Mouse (Mus musculus): ENCODE measurements around the gene Ddx23. TPM values are rescaled to one million over a fixed set of nuclear protein-coding genes. Genes with fewer than 3 reads are reported as not detected.

Ddx23 gene
- polyA plus RNA-seq, 1 experiment from 2014 or later: 15.2 TPM

DNA sequence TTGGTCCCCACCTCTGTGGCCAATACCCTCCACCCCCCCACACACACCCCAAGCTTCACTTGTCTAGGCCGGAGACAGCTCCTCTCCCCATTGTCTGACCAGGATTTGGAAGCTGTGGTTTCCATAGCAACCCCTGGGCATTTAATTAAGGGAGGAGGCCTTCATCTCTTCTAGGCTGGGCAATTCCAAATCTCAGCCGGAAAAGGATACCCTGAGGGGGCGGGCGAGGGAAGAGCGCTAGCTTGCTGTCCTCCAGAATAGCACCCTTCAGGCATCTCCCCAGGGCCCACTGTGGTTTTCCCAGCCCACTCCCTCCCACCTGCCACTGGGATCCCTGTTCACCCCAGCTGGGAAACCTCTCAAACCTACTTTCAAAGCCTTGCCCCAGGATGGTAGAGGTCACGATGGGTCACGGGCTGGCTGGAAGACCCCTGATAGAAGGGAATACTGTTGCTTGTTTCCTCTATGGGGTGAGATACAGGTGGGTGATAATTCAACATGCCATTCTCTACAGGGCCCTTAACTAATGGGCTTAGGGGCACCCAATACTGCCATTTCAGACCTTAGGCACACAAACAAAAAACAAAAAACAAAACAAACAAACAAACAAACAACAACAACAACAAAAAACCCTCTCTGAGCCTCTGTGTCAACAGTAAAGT, 28.9 kb upstream of the Ddx23 start:
- no peak for ATAC-seq (replicated peaks; ENCODE audit: extremely low read depth, insufficient read depth, low FRiP score)
- no peak overlapping the region for H3K9ac ChIP-seq (ENCODE audit: low read length)
- H3K27me3 ChIP-seq (ENCODE audit: control insufficient read depth, insufficient read depth, low read length): no peaks in the 10 kb centered on the region
- H3K4me3 ChIP-seq (ENCODE audit: low read length): no peak overlapping the region
- WGBS: 68% methylated on average over 7 of the region's 7 CpGs
- H3K36me3 ChIP-seq (ENCODE audit: control insufficient read depth, insufficient read depth): no peaks in the 10 kb centered on the region
- H3K4me1 ChIP-seq (ENCODE audit: control insufficient read depth, insufficient read depth, low read length): peaks cover 21% of the 10 kb centered on the region
- H3K27ac ChIP-seq (ENCODE audit: low read length): peak overlapping the region; percentile 79
- H3K9me3 ChIP-seq (replicated peaks; ENCODE audit: control insufficient read depth, low read length): no peaks in the 10 kb centered on the region
- no peak overlapping the region for H3K4me2 ChIP-seq (ENCODE audit: low read depth, low read length)

DNA sequence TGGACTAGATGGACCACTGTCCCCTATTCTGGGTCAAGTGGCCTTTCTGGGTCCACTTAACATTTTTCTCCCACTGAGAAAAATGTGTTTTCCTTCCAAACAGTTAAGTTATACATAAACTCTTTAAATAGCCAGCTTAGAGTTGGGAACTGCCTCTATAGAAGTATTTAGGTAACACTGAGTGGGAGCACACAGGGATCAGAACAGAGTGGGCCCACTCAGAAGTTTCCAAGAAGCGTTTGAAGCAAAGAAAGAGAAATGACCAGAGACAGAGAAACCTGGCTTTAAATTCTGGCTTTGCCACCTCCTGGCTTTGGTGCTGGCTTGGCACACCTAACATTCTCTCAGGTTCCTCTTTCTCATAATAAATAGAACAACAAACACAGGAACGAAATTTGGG, 27.0 kb upstream of the Ddx23 start:
- H3K9me3 ChIP-seq (replicated peaks; ENCODE audit: control insufficient read depth, low read length): no peaks in the 10 kb centered on the region
- WGBS: 77% methylated on average over 2 of the region's 2 CpGs
- H3K4me2 ChIP-seq (ENCODE audit: low read depth, low read length): no peak overlapping the region
- no peak overlapping the region for H3K27ac ChIP-seq (ENCODE audit: low read length)
- no peak overlapping the region for H3K9ac ChIP-seq (ENCODE audit: low read length)
- no peaks in the 10 kb centered on the region for H3K27me3 ChIP-seq (ENCODE audit: control insufficient read depth, insufficient read depth, low read length)
- no peaks in the 10 kb centered on the region for H3K36me3 ChIP-seq (ENCODE audit: control insufficient read depth, insufficient read depth)
- H3K4me1 ChIP-seq (ENCODE audit: control insufficient read depth, insufficient read depth, low read length): peaks cover 21% of the 10 kb centered on the region
- no peak for ATAC-seq (replicated peaks; ENCODE audit: extremely low read depth, insufficient read depth, low FRiP score)
- no peak overlapping the region for H3K4me3 ChIP-seq (ENCODE audit: low read length)

DNA sequence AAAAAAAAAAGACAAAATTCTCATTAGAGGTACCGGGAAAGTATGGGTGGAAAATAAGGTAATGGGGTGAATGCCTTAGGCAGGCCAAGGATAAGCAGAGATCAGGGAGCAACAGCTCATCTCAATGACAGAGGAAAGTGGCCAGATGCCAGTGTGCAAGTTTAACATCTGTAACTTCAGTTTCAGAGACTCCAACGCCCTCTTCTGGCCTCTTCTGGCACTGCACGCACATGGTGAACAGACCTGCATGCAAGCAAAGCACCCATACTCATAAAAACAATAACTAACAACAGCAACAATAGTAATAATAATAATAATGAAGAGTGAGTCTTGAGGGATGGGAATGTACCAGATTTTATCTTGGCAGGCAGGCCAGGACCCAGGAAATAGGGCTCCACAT, 23.2 kb upstream of the Ddx23 start:
- WGBS: 66% methylated on average over 3 of the region's 3 CpGs

DNA sequence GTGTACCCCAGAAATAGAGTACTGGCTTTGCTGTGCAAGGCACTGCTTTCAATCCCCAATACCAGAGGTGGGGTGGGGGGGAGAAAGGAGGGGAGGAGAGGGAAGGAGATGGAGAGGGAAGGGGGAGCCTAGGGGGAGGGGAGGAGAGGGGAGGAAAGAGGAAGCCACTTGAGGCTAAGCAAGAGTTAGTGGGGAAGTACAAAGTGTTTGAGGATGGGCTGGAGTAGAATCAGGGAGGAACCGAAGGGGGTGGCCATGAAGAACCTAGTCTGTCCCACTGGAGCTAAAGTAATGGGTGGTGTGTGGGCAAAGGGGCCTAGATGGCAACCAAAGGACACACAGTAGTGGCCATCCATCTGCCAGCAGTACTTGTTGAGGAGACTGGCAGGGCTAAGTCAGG, 21.1 kb upstream of the Ddx23 start:
- H3K4me2 ChIP-seq (ENCODE audit: low read depth, low read length): no peak overlapping the region
- no peaks in the 10 kb centered on the region for H3K27me3 ChIP-seq (ENCODE audit: control insufficient read depth, insufficient read depth, low read length)
- ATAC-seq (replicated peaks; ENCODE audit: extremely low read depth, insufficient read depth, low FRiP score): no peak
- no peaks in the 10 kb centered on the region for H3K4me1 ChIP-seq (ENCODE audit: control insufficient read depth, insufficient read depth, low read length)
- H3K9me3 ChIP-seq (replicated peaks; ENCODE audit: control insufficient read depth, low read length): no peaks in the 10 kb centered on the region
- 82% methylated on average over 1 of the region's 1 CpGs for WGBS
- no peak overlapping the region for H3K4me3 ChIP-seq (ENCODE audit: low read length)
- no peaks in the 10 kb centered on the region for H3K36me3 ChIP-seq (ENCODE audit: control insufficient read depth, insufficient read depth)
- no peak overlapping the region for H3K27ac ChIP-seq (ENCODE audit: low read length)
- H3K9ac ChIP-seq (ENCODE audit: low read length): no peak overlapping the region

More for the DNA sequence above, 23.2 kb upstream of the Ddx23 start:
- no peak for ATAC-seq (replicated peaks; ENCODE audit: extremely low read depth, insufficient read depth, low FRiP score)
- H3K27me3 ChIP-seq (ENCODE audit: control insufficient read depth, insufficient read depth, low read length): no peaks in the 10 kb centered on the region
- peaks cover 6% of the 10 kb centered on the region for H3K4me1 ChIP-seq (ENCODE audit: control insufficient read depth, insufficient read depth, low read length)
- no peak overlapping the region for H3K27ac ChIP-seq (ENCODE audit: low read length)
- H3K9ac ChIP-seq (ENCODE audit: low read length): no peak overlapping the region
- no peaks in the 10 kb centered on the region for H3K9me3 ChIP-seq (replicated peaks; ENCODE audit: control insufficient read depth, low read length)
- no peak overlapping the region for H3K4me3 ChIP-seq (ENCODE audit: low read length)
- no peaks in the 10 kb centered on the region for H3K36me3 ChIP-seq (ENCODE audit: control insufficient read depth, insufficient read depth)
- H3K4me2 ChIP-seq (ENCODE audit: low read depth, low read length): no peak overlapping the region

DNA sequence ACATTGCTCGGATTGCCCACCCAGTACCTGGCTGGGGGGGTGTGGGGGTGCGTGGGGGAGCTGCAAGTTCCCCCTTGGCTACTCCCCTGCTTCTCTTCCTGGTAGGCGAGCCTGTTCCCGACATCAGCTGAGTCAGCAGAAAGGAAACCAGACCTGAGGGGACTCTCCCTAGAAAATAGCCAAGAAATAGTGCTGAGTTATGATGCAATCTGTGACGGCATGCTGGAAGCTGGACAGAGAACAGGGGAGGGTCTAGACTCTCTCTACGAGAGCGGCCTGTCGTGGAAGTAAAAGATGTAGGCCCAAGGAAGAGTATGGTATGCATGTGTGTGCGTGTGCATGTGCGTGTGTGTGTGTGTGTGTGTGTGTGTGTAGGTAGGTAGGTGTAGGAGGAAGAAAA, 20.5 kb upstream of the Ddx23 start:
- ATAC-seq (replicated peaks; ENCODE audit: extremely low read depth, insufficient read depth, low FRiP score): 0 out of 2 replicates have a peak, but pooled peaks have one; percentile 45
- H3K27ac ChIP-seq (ENCODE audit: low read length): no peak overlapping the region
- H3K4me2 ChIP-seq (ENCODE audit: low read depth, low read length): no peak overlapping the region
- no peak overlapping the region for H3K4me3 ChIP-seq (ENCODE audit: low read length)
- 51% methylated on average over 10 of the region's 10 CpGs for whole genome bisulfite sequencing
- no peaks in the 10 kb centered on the region for H3K36me3 ChIP-seq (ENCODE audit: control insufficient read depth, insufficient read depth)
- no peaks in the 10 kb centered on the region for H3K9me3 ChIP-seq (replicated peaks; ENCODE audit: control insufficient read depth, low read length)
- no peaks in the 10 kb centered on the region for H3K4me1 ChIP-seq (ENCODE audit: control insufficient read depth, insufficient read depth, low read length)
- no peak overlapping the region for H3K9ac ChIP-seq (ENCODE audit: low read length)
- H3K27me3 ChIP-seq (ENCODE audit: control insufficient read depth, insufficient read depth, low read length): 0 out of 2 replicates have a peak, but pooled peaks cover 2% of the 10 kb centered on the region

DNA sequence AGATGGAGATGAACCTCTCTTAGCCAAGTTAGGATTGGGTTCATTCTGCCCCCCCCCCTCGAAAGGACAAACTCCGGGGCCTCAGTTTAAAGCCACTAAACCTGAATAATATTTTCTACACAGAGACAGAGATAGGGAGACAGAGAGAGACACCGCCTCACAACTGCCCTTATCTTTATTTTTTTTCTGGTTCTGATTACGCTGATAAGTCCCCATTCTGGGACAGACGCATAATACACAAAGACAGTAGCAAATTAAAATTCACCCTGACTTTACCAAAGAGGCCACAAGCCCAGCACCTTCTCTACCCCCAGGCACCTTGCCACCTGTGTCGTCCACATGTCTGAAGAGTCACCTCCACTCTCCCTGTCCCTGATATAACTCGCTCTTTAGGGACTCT, 18.9 kb upstream of the Ddx23 start:
- Histone ChIP-seq H3K4me1 (ENCODE audit: control insufficient read depth, insufficient read depth, low read length) (peaks cover 4% of the 10 kb centered on the region), H3K4me3 (ENCODE audit: low read length) (no peak overlapping the region), H3K27ac (ENCODE audit: low read length) (no peak overlapping the region), H3K36me3 (ENCODE audit: control insufficient read depth, insufficient read depth) (no peaks in the 10 kb centered on the region), H3K4me2 (ENCODE audit: low read depth, low read length) (no peak overlapping the region), H3K9me3 (replicated peaks; ENCODE audit: control insufficient read depth, low read length) (no peaks in the 10 kb centered on the region), H3K27me3 (ENCODE audit: control insufficient read depth, insufficient read depth, low read length) (0 out of 2 replicates have a peak, but pooled peaks cover 5% of the 10 kb centered on the region), H3K9ac (ENCODE audit: low read length) (no peak overlapping the region)
- ATAC-seq (replicated peaks; ENCODE audit: extremely low read depth, insufficient read depth, low FRiP score): no peak
- WGBS: 77% methylated on average over 7 of the region's 7 CpGs

DNA sequence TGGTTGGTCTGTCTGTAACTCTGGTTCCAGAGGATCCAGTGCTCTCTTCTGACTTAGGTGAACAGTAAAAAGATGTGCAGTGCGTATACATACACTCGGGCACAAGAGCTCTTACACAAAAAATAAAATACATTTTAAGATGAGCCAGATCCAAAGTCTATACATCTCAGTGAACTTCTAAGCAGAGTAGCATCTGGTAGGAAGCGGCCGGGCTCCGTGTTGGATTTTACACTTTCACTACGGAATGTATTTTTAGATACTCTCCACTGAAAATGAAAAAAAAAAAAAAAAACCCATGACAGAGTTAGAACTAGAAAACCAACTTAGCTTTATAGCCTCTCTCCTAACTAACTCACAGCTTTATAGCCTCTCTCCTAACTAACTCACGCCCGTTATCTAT, 18.0 kb upstream of the Ddx23 start:
- 69% methylated on average over 8 of the region's 8 CpGs for WGBS
- Histone ChIP-seq H3K27me3 (ENCODE audit: control insufficient read depth, insufficient read depth, low read length) (peaks cover 13% of the 10 kb centered on the region; the same call in 1 of the 2 replicates), H3K36me3 (ENCODE audit: control insufficient read depth, insufficient read depth) (no peaks in the 10 kb centered on the region), H3K4me2 (ENCODE audit: low read depth, low read length) (no peak overlapping the region), H3K27ac (ENCODE audit: low read length) (no peak overlapping the region), H3K4me1 (ENCODE audit: control insufficient read depth, insufficient read depth, low read length) (peaks cover 10% of the 10 kb centered on the region), H3K9ac (ENCODE audit: low read length) (no peak overlapping the region), H3K9me3 (replicated peaks; ENCODE audit: control insufficient read depth, low read length) (no peaks in the 10 kb centered on the region), H3K4me3 (ENCODE audit: low read length) (no peak overlapping the region)
- no peak for ATAC-seq (replicated peaks; ENCODE audit: extremely low read depth, insufficient read depth, low FRiP score)

DNA sequence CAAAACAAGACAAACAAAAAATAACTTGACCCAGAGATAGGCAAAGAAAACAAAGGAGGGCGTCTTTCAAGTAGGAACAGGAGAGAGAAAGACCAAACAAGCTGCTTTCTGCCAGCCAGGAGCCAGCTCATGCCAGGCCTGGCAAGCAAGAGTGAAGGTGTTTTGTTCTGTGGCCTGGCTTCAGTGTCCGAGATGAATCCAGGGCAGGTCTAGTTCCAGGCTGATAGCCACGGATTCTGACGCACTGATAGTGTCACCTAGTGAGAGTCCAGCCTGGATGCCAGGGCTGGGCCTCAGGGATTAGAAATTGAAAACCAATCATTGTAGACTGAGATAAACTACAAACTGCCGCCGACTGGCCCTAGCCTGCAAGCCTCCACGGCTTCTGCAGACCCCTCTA, 15.3 kb upstream of the Ddx23 start:
- no peak overlapping the region for H3K9ac ChIP-seq (ENCODE audit: low read length)
- no peaks in the 10 kb centered on the region for H3K36me3 ChIP-seq (ENCODE audit: control insufficient read depth, insufficient read depth)
- ATAC-seq (replicated peaks; ENCODE audit: extremely low read depth, insufficient read depth, low FRiP score): no peak
- WGBS: 59% methylated on average over 7 of the region's 7 CpGs
- no peak overlapping the region for H3K27ac ChIP-seq (ENCODE audit: low read length)
- H3K4me3 ChIP-seq (ENCODE audit: low read length): no peak overlapping the region
- H3K4me2 ChIP-seq (ENCODE audit: low read depth, low read length): no peak overlapping the region
- peaks cover 16% of the 10 kb centered on the region for H3K4me1 ChIP-seq (ENCODE audit: control insufficient read depth, insufficient read depth, low read length)
- peaks cover 30% of the 10 kb centered on the region for H3K27me3 ChIP-seq (ENCODE audit: control insufficient read depth, insufficient read depth, low read length)
- H3K9me3 ChIP-seq (replicated peaks; ENCODE audit: control insufficient read depth, low read length): no peaks in the 10 kb centered on the region

DNA sequence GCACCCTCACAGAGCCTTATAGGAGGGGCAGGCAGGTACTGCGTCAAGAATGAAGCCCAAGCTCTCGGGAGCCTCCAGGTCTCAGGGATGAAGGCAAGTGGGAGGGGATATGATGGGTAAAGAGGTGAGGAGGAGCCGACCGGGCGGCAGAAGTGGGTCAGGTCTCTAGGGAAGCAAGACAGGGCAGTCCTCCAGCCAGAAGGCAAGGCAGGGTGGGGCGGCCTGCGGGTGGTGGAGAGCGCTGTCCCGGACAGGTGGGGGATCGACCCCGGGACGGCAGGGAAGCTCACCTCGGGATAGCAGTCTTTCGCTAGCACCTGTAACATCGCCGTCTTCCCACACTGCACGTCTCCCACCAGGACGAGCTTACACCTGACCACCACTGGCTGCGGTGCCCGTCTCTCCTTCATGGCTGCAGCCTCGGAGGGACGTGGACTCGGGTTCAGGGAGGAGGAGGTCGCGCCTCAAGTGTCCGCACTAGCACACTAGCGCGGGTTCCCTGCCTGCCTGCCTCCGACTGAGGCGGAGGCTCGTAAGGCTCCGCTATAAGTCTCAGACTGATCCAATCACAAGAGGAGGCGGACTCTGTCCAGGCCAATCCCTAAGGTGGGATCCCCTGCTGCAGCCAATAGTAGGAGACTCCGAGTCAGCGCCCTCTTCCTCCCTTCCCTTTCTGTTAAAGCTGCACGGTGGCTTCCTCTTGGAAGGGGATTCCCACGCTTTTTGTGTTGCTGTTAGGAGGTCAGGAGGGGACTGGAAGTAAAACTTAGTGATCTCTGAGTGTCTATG, 14.4 kb upstream of the Ddx23 start, which contains the start of gene Rnd1:
TSS of gene Rnd1 (minus strand) at position 522 of the 789 bp plus-strand sequence.
- peaks cover 24% of the 10 kb centered on the region for H3K4me1 ChIP-seq (ENCODE audit: control insufficient read depth, insufficient read depth, low read length)
- WGBS: under 1% methylated on average over 37 of the region's 37 CpGs
- peak within 1 kb of the TSS; percentile 93 for H3K4me2 ChIP-seq (ENCODE audit: low read depth, low read length)
- H3K9me3 ChIP-seq (replicated peaks; ENCODE audit: control insufficient read depth, low read length): no peaks in the 10 kb centered on the region
- peaks cover 30% of the 10 kb centered on the region for H3K27me3 ChIP-seq (ENCODE audit: control insufficient read depth, insufficient read depth, low read length)
- peak within 1 kb of the TSS; percentile 58 for H3K4me3 ChIP-seq (ENCODE audit: low read length)
- peak; percentile 97 for ATAC-seq (replicated peaks; ENCODE audit: extremely low read depth, insufficient read depth, low FRiP score)
- H3K9ac ChIP-seq (ENCODE audit: low read length): peak within 1 kb of the TSS; percentile 41
- no peak within 1 kb of the TSS for H3K27ac ChIP-seq (ENCODE audit: low read length)
- H3K36me3 ChIP-seq (ENCODE audit: control insufficient read depth, insufficient read depth): no peaks in the 10 kb centered on the region

Data from heart, embryonic 16.5 days (tissue).